Comparison of ENCODE assay signal across 27 mouse cellular contexts in the genomic region with DNA sequence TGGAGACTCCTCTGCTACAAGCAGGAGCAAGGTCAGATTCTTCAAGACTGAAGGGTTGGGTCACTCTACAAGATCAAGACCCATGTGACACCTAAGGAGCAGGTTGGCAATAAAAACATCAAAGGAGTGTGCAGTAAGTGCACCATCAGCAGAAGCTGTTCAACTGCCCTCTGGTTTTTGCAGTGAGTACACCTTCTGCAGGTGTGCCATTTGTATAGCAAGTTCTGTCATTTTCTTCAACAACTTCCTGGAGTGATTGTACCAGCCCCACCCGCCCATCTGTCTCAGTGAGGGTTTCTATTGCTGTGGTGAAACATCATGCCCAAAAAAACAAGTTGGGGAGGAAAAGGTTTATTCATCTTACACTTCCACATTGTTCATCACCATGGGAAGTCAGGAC. TPM values are rescaled to one million over a fixed set of nuclear protein-coding genes. Genes with fewer than 3 reads are reported as not detected.
DNase-seq lines count a peak whose midpoint lies in the region; ATAC-seq and TF ChIP-seq lines count a peak whose summit lies in the region.
"Had no signal": no experiment of that assay in that cellular context is flagged by ENCODE, and none has a peak within 500 bp of the region (broad histone marks: within the 10 kb centered on the region; RNA-seq: fewer than 3 reads in every experiment).

No protein-coding gene starts in this region.

- DNase-seq in thymus, adult 2 months: no peak
- DNase-seq in thymus, postnatal 36 days: peak; percentile 35 to 67
- no peak for DNase-seq in frontal cortex, postnatal 25 days (ENCODE audit: low spot score in 2 of 2)
- DNase-seq in cerebellum, postnatal 10 days: no peak
- no peak for DNase-seq in lung, postnatal 14 days
- DNase-seq: adrenal gland, postnatal 10 days; B cell, adult 2 months; cerebellum, adult 9-10 months; gastrocnemius, postnatal 25 days; heart, adult 2 months; heart, postnatal 14 days; kidney, adult 8-10 months; kidney, postnatal 25 days; lung, embryonic 14.5 days had no signal

- H3K4me1 ChIP-seq in kidney, embryonic 15.5 days: peaks cover 28% of the 10 kb centered on the region
- H3K4me1 ChIP-seq in kidney, embryonic 14.5 days (ENCODE audit: control insufficient read depth, insufficient read depth, low read length): peaks cover 24% of the 10 kb centered on the region
- H3K4me1 ChIP-seq in intestine, embryonic 15.5 days (replicated peaks): peaks cover 22% of the 10 kb centered on the region
- peaks cover 32% of the 10 kb centered on the region for H3K4me1 ChIP-seq in thymus, adult 2 months (replicated peaks; ENCODE audit: control insufficient read depth, insufficient read depth, low read length)

- TF ChIP-seq POLR2A in thymus, adult 2 months (IDR thresholded peaks at IDR 0.05; ENCODE audit: control insufficient read depth, extremely low read depth, insufficient read depth, low read length, poor library complexity): no peak

- TF ChIP-seq CTCF in thymus, adult 2 months (IDR thresholded peaks at IDR 0.05; ENCODE audit: borderline replicate concordance, control insufficient read depth, extremely low read depth, insufficient read depth, low read length, poor library complexity): no peak

- 0 out of 2 replicates have a peak overlapping the region, but pooled peaks have one; percentile 18 for H3K27ac ChIP-seq in kidney, embryonic 15.5 days
- H3K27ac ChIP-seq in kidney, embryonic 14.5 days (ENCODE audit: low read depth, low read length): no peak overlapping the region
- H3K27ac ChIP-seq in intestine, embryonic 15.5 days: no peak overlapping the region
- H3K27ac ChIP-seq in thymus, adult 2 months (ENCODE audit: control insufficient read depth, insufficient read depth, low read length): peak overlapping the region; percentile 73
- H3K27ac ChIP-seq: embryonic facial prominence, embryonic 13.5 days; heart, adult 2 months; heart, embryonic 13.5 days; hindbrain, embryonic 10.5 days; hindbrain, embryonic 15.5 days; limb, embryonic 12.5 days; liver, embryonic 15.5 days; midbrain, embryonic 10.5 days; neural tube, embryonic 13.5 days had no signal

- 0 out of 2 replicates have a peak, but pooled peaks cover 3% of the 10 kb centered on the region for H3K9me3 ChIP-seq in kidney, embryonic 15.5 days (replicated peaks)
- H3K9me3 ChIP-seq in kidney, embryonic 14.5 days (ENCODE audit: control insufficient read depth, low read length): peaks cover 5% of the 10 kb centered on the region; the same call in 1 of the 2 replicates
- H3K9me3 ChIP-seq in intestine, embryonic 15.5 days: no peaks in the 10 kb centered on the region
- H3K9me3 ChIP-seq: hindbrain, embryonic 15.5 days; liver, embryonic 15.5 days; midbrain, embryonic 10.5 days had no signal

- no peak for ATAC-seq in kidney, embryonic 15.5 days (replicated peaks; ENCODE audit: low FRiP score)
- ATAC-seq in kidney, embryonic 14.5 days (ENCODE audit: low FRiP score, low TSS enrichment): no peak
- ATAC-seq in intestine, embryonic 15.5 days: peak; percentile 55
- ATAC-seq: inflammation-experienced regulatory T-cells, adult 6 months had no signal

- no peak overlapping the region for H3K4me2 ChIP-seq in kidney, embryonic 15.5 days
- no peak overlapping the region for H3K4me2 ChIP-seq in kidney, embryonic 14.5 days (replicated peaks; ENCODE audit: low read depth, low read length)
- no peak overlapping the region for H3K4me2 ChIP-seq in intestine, embryonic 15.5 days (replicated peaks)
- H3K4me2 ChIP-seq: embryonic facial prominence, embryonic 13.5 days; heart, embryonic 13.5 days; hindbrain, embryonic 15.5 days; limb, embryonic 12.5 days; liver, embryonic 15.5 days; lung, embryonic 14.5 days; neural tube, embryonic 13.5 days had no signal

- H3K27me3 ChIP-seq in kidney, embryonic 15.5 days: no peaks in the 10 kb centered on the region
- H3K27me3 ChIP-seq in kidney, embryonic 14.5 days (ENCODE audit: control insufficient read depth, insufficient read depth, low read length): no peaks in the 10 kb centered on the region
- no peaks in the 10 kb centered on the region for H3K27me3 ChIP-seq in intestine, embryonic 15.5 days (replicated peaks)
- H3K27me3 ChIP-seq in thymus, adult 2 months (ENCODE audit: control insufficient read depth, insufficient read depth, low read length): no peaks in the 10 kb centered on the region
- H3K27me3 ChIP-seq: embryonic facial prominence, embryonic 13.5 days; heart, embryonic 13.5 days; hindbrain, embryonic 15.5 days; liver, embryonic 15.5 days; neural tube, embryonic 13.5 days had no signal

- no peak overlapping the region for H3K9ac ChIP-seq in kidney, embryonic 15.5 days
- no peak overlapping the region for H3K9ac ChIP-seq in kidney, embryonic 14.5 days (ENCODE audit: low read depth, low read length)
- no peak overlapping the region for H3K9ac ChIP-seq in intestine, embryonic 15.5 days
- H3K9ac ChIP-seq: embryonic facial prominence, embryonic 13.5 days; heart, embryonic 13.5 days; hindbrain, embryonic 15.5 days; limb, embryonic 12.5 days; liver, embryonic 15.5 days; lung, embryonic 14.5 days; neural tube, embryonic 13.5 days had no signal

- WGBS in kidney, embryonic 15.5 days: 97% methylated on average over 1 of the region's 1 CpGs
- WGBS in kidney, embryonic 14.5 days: 93% methylated on average over 1 of the region's 1 CpGs
- WGBS in intestine, embryonic 15.5 days: 82% methylated on average over 1 of the region's 1 CpGs
- 23% methylated on average over 1 of the region's 1 CpGs for WGBS in thymus, adult 2 months

- no peak overlapping the region for H3K4me3 ChIP-seq in kidney, embryonic 15.5 days (replicated peaks)
- no peak overlapping the region for H3K4me3 ChIP-seq in kidney, embryonic 14.5 days (ENCODE audit: low read length)
- H3K4me3 ChIP-seq in intestine, embryonic 15.5 days (replicated peaks): no peak overlapping the region
- H3K4me3 ChIP-seq in thymus, adult 2 months (ENCODE audit: control insufficient read depth, insufficient read depth, low read length): no peak overlapping the region
- H3K4me3 ChIP-seq: embryonic facial prominence, embryonic 13.5 days; heart, adult 2 months; heart, embryonic 13.5 days; hindbrain, embryonic 10.5 days; hindbrain, embryonic 15.5 days; limb, embryonic 12.5 days; liver, embryonic 15.5 days; midbrain, embryonic 10.5 days; myocyte; neural tube, embryonic 13.5 days had no signal

- H3K36me3 ChIP-seq in kidney, embryonic 15.5 days: no peaks in the 10 kb centered on the region
- no peaks in the 10 kb centered on the region for H3K36me3 ChIP-seq in kidney, embryonic 14.5 days (ENCODE audit: control insufficient read depth, insufficient read depth, low read length)
- no peaks in the 10 kb centered on the region for H3K36me3 ChIP-seq in intestine, embryonic 15.5 days
- H3K36me3 ChIP-seq in thymus, adult 2 months (ENCODE audit: control insufficient read depth, insufficient read depth, low read length): no peaks in the 10 kb centered on the region
- H3K36me3 ChIP-seq: embryonic facial prominence, embryonic 13.5 days; hindbrain, embryonic 10.5 days; hindbrain, embryonic 15.5 days; limb, embryonic 12.5 days; liver, embryonic 15.5 days; midbrain, embryonic 10.5 days; neural tube, embryonic 13.5 days had no signal

RNA-seq across cellular contexts. Expression of a gene that starts 27.1 kb away (rescaled TPM):
- 63.8 and 64.4 TPM in 2 replicates for polyA plus RNA-seq in kidney, embryonic 15.5 days (2015; fragmentation: Nextera tagmentation; extraction: Ambion mirVana)
- polyA plus RNA-seq in kidney, embryonic 14.5 days (2014; fragmentation: Nextera tagmentation; extraction: Ambion mirVana): 28.4 and 64.8 TPM in 2 replicates
- polyA plus RNA-seq in intestine, embryonic 15.5 days (2015; fragmentation: Nextera tagmentation; extraction: Ambion mirVana): 37.3 and 42.6 TPM in 2 replicates
- polyA plus RNA-seq in thymus, adult 2 months (2012; rRNA removed): 49.6 and 50.3 TPM in 2 replicates

Comparison
In these comparisons a context has a peak if more than half of its experiments do, and no peak if none do; other contexts are left out.
1. H3K27ac ChIP-seq: peak in kidney, embryonic 15.5 days (single experiment) and thymus, adult 2 months (single experiment); none in kidney, embryonic 14.5 days (single experiment) and intestine, embryonic 15.5 days (single experiment).
2. DNase-seq: peak in thymus, postnatal 36 days (2 of 2); none in thymus, adult 2 months (single experiment), frontal cortex, postnatal 25 days (0 of 2), cerebellum, postnatal 10 days (0 of 2) and lung, postnatal 14 days (single experiment).